In genomic region chr6:59032748-59033147, GRCm38 (mm10) we compare ENCODE assay signal across 23 mouse cellular contexts. TPM values are rescaled to one million over a fixed set of nuclear protein-coding genes. Genes with fewer than 3 reads are reported as not detected.
A peak's percentile ranks its signal among the peaks of the same experiment; 100 is the strongest.
DNase-seq lines count a peak whose midpoint lies in the region; ATAC-seq and TF ChIP-seq lines count a peak whose summit lies in the region.
"Had no signal": no experiment of that assay in that cellular context is flagged by ENCODE, and none has a peak within 500 bp of the region (broad histone marks: within the 10 kb centered on the region; RNA-seq: fewer than 3 reads in every experiment).

No protein-coding gene starts in this region.

- no peak overlapping the region for H3K9ac ChIP-seq in liver, adult 2 months (ENCODE audit: low read depth, low read length)
- no peak overlapping the region for H3K9ac ChIP-seq in liver, postnatal 0 days (replicated peaks)
- H3K9ac ChIP-seq: embryonic facial prominence, embryonic 13.5 days; embryonic facial prominence, embryonic 15.5 days; forebrain, embryonic 12.5 days had no signal

- no peak overlapping the region for H3K27ac ChIP-seq in liver, adult 2 months (replicated peaks; ENCODE audit: insufficient read depth, low read depth, low read length)
- H3K27ac ChIP-seq in liver, postnatal 0 days (ENCODE audit: low read depth) = no peak overlapping the region
- H3K27ac ChIP-seq: embryonic facial prominence, embryonic 13.5 days; embryonic facial prominence, embryonic 15.5 days; forebrain, embryonic 10.5 days; forebrain, embryonic 12.5 days had no signal

- peaks cover 13% of the 10 kb centered on the region for H3K4me1 ChIP-seq in liver, adult 2 months (ENCODE audit: control insufficient read depth, insufficient read depth, low read length)
- H3K4me1 ChIP-seq in liver, postnatal 0 days (ENCODE audit: insufficient read depth) = no peaks in the 10 kb centered on the region
- H3K4me1 ChIP-seq: embryonic facial prominence, embryonic 13.5 days; embryonic facial prominence, embryonic 15.5 days; forebrain, embryonic 10.5 days; forebrain, embryonic 12.5 days had no signal

- no peaks in the 10 kb centered on the region for H3K27me3 ChIP-seq in liver, adult 2 months (ENCODE audit: control insufficient read depth, insufficient read depth, low read length)
- H3K27me3 ChIP-seq in liver, postnatal 0 days (ENCODE audit: insufficient read depth, low read length) = no peaks in the 10 kb centered on the region
- H3K27me3 ChIP-seq: embryonic facial prominence, embryonic 13.5 days; embryonic facial prominence, embryonic 15.5 days; forebrain, embryonic 12.5 days had no signal

- H3K4me3 ChIP-seq in liver, adult 2 months (ENCODE audit: insufficient read depth, low read depth, low read length) = no peak overlapping the region
- H3K4me3 ChIP-seq in liver, postnatal 0 days (ENCODE audit: low read depth, low read length) = no peak overlapping the region
- H3K4me3 ChIP-seq: embryonic facial prominence, embryonic 13.5 days; embryonic facial prominence, embryonic 15.5 days; erythroblast, embryonic 14.5 days; forebrain, embryonic 10.5 days; forebrain, embryonic 12.5 days had no signal

- no peaks in the 10 kb centered on the region for H3K79me2 ChIP-seq in liver, adult 2 months (ENCODE audit: control insufficient read depth, insufficient read depth, low read length)

- WGBS in liver, adult 2 months = 20% methylated on average over 5 of the region's 5 CpGs
- WGBS in liver, postnatal 0 days (ENCODE audit: insufficient replicate concordance) = 78% methylated on average over 5 of the region's 5 CpGs

- no peak for TF ChIP-seq POLR2A in liver, adult 2 months (IDR thresholded peaks at IDR 0.05; ENCODE audit: extremely low read depth, insufficient read depth, low read length)

- H3K36me3 ChIP-seq in liver, adult 2 months (ENCODE audit: control insufficient read depth, insufficient read depth, low read length) = no peaks in the 10 kb centered on the region
- H3K36me3 ChIP-seq in liver, postnatal 0 days (replicated peaks; ENCODE audit: insufficient read depth, low read length) = no peaks in the 10 kb centered on the region
- H3K36me3 ChIP-seq: embryonic facial prominence, embryonic 13.5 days; embryonic facial prominence, embryonic 15.5 days; forebrain, embryonic 10.5 days; forebrain, embryonic 12.5 days had no signal

- no peak for TF ChIP-seq CTCF in liver, adult 2 months (IDR thresholded peaks at IDR 0.05; ENCODE audit: low read depth, low read length)
- no peak for TF ChIP-seq CTCF in liver, postnatal 0 days (IDR thresholded peaks at IDR 0.05; ENCODE audit: low read depth)

- no peak for ATAC-seq in liver, postnatal 0 days
- ATAC-seq: forebrain, embryonic 14.5 days; forebrain, embryonic 16.5 days had no signal

- no peak for TF ChIP-seq EP300 in liver, postnatal 0 days (IDR thresholded peaks at IDR 0.05; ENCODE audit: low read depth)

- peak; percentile 96 for DNase-seq in liver, adult 2 months (ENCODE audit: extremely low read depth, low read depth, low spot score)
- DNase-seq in liver, postnatal 0 days = no peak
- DNase-seq in lung, postnatal 10 days = peak; percentile 16
- no peak for DNase-seq in lung, postnatal 36 days
- peak; percentile 16 for DNase-seq in brain, adult 2 months (ENCODE audit: low read depth, low spot score)
- no peak for DNase-seq in thymus, postnatal 14 days
- DNase-seq: adrenal gland, adult 8-10 months; adrenal gland, postnatal 25 days; cerebellum, adult 11 months; cerebellum, adult 18-20 months; cerebellum, adult 8-10 months; cerebellum, adult 9-11 months; cerebellum, postnatal 14 days; cerebellum, postnatal 36 days; embryo, embryonic 11 days had no signal

- H3K4me2 ChIP-seq in liver, postnatal 0 days (ENCODE audit: low read depth, low read length) = no peak overlapping the region
- H3K4me2 ChIP-seq: embryonic facial prominence, embryonic 13.5 days; embryonic facial prominence, embryonic 15.5 days; forebrain, embryonic 12.5 days had no signal

- H3K9me3 ChIP-seq in liver, postnatal 0 days (ENCODE audit: low read length) = no peaks in the 10 kb centered on the region
- H3K9me3 ChIP-seq: embryonic facial prominence, embryonic 13.5 days; embryonic facial prominence, embryonic 15.5 days; forebrain, embryonic 10.5 days; forebrain, embryonic 12.5 days had no signal

RNA-seq across cellular contexts. Expression of gene Fam13a, which starts 8.4 kb away (rescaled TPM):
- 42.5 and 48.3 TPM in 2 replicates for total RNA-seq in liver, adult 2 months (2014; rRNA removed)
- polyA plus RNA-seq in liver, adult 2 months (2012; rRNA removed) = 3.2 and 3.4 TPM in 2 replicates
- polyA plus RNA-seq in liver, postnatal 0 days (2015; fragmentation: Nextera tagmentation; extraction: Ambion mirVana) = 1.2 and 1.6 TPM in 2 replicates
- total RNA-seq: MEL had no signal
- polyA plus RNA-seq: erythroblast, embryonic 14.5 days had no signal

Comparison
In these comparisons a context has a peak if more than half of its experiments do, and no peak if none do; other contexts are left out.
1. DNase-seq: peak in liver, adult 2 months (single experiment), lung, postnatal 10 days (single experiment) and brain, adult 2 months (single experiment); none in liver, postnatal 0 days (single experiment), lung, postnatal 36 days (single experiment) and thymus, postnatal 14 days (single experiment).